Mouse (Mus musculus) liver (tissue): ENCODE results near the gene Gys1.
"Not testable (repeated sequence)": the region's sequence is repeated elsewhere in the genome, so short reads cannot be mapped to it uniquely, and the experiment has no call there.

Experiments
- DNase-seq: peaks from one replicate; pipeline ENCODE4 v3.0.0-alpha.2; 2020; ENCODE audit warnings: mixed read lengths

Gene Gys1

GRCm38 (mm10) chr7:45457204-45458060 is 22.8 kb downstream of the Gys1 start:
- peak; percentile 65 for DNase-seq

GRCm38 (mm10) chr7:45458748-45459563 is 24.3 kb downstream of the Gys1 start:
- DNase-seq = peak; percentile 86

- peak; percentile 98 for DNase-seq
These were observed 25.0 kb downstream of the Gys1 start, which contains the start of gene Ftl1 for GRCm38 (mm10) chr7:45459564-45460140. Gene Ftl1, minus strand, starts transcription at chr7:45459884.

DNA sequence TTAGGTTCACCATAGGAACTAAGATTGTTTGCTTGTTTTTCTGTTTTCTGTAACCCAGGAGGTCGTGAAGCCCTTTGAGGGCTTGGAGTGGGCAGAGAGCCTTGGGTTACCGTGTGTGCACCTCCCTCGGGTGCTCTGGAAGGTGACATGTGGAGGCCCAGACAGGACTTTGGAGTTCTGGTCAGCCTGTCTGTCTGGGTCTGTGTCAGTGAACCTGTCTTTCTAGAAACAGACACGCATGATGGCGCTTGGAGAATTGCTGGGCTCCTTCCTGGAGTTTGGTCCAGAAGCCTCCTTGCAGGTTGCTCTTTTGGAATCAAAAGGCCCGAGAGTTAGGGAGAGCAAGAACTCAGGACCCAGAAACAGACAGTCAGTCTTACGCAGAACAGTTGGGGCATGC is 25.7 kb downstream of the Gys1 start:
- no peak for DNase-seq

- DNase-seq = peak; percentile 95
These were observed 26.2 kb downstream of the Gys1 start for GRCm38 (mm10) chr7:45460860-45461314.

DNA sequence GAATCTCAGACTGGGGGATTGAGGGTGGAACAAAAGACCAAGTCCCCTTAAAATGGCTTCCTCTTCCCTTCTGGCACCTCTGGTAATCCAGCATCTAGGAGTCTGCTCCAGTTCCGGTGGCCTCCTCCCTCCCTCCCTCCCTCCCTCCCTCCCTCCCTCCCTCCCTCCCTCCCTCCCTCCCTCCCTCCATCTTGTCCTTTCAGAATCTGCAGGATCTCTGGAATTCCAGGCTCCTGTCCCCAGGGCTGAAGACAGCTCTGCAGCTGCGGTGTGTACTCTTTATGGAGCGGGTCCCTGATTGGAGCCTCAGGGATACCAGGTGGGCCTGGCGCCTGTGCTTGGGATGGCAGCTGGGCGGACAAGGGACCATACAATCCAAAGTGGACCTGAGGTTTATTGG is 26.7 kb downstream of the Gys1 start:
- DNase-seq = peak; percentile 57

DNA sequence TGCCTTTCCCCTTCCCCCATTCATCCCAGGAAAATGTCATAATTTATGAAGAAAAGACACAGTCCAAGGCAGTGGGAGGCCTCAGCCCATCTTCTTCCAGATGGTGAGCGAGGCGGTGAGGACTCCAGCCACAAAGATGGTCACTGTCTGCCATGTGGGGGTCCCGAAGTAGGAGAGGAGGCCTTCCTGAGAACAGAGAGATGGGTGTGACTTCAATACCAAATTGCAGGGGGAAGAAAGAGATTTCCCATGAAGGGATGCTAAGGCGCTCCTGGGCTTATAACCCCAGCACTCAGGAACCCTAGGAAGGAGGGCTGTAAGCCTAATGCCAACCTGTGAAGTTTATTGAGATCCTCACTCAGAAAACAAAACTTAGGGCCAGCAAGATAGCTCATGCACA is 27.1 kb downstream of the Gys1 start:
- no peak for DNase-seq

DNA sequence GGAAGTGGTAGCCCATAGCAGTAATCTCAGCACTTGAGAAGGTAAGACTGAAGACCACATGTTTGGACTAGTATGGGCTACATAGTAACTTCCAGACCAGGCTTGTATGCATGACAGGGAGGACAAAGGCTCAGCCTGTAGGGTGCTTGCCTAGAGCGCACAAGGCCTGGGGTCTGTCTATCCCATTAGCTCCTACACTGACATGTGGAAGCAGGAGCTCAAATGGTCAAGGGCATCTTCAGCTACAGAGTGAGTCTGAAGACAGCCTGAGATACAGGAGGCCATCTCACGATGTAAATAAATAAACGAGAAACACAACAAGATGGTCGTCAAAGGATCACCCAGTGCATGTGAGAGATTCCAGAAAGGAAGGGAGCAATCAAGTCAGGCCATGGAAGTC is 27.7 kb downstream of the Gys1 start:
- DNase-seq = no peak

DNA sequence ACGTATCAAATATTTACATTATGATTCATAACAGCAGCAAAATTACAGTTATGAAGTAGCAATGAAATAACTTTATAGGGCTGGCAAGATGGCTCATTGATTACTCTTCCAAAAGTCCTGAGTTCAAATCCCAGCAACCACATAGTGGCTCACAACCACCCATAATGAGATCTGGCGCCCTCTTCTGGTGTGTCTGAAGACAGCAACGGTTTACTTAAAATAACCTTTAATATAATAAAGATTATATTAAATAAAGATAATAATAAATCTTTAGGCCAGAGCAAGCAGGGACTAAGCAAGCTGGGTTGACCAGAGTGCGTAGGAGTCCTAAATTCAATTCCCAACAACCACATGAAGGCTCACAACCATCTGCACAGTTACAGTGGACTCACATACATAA is 28.2 kb downstream of the Gys1 start:
- DNase-seq = not testable (repeated sequence)

DNA sequence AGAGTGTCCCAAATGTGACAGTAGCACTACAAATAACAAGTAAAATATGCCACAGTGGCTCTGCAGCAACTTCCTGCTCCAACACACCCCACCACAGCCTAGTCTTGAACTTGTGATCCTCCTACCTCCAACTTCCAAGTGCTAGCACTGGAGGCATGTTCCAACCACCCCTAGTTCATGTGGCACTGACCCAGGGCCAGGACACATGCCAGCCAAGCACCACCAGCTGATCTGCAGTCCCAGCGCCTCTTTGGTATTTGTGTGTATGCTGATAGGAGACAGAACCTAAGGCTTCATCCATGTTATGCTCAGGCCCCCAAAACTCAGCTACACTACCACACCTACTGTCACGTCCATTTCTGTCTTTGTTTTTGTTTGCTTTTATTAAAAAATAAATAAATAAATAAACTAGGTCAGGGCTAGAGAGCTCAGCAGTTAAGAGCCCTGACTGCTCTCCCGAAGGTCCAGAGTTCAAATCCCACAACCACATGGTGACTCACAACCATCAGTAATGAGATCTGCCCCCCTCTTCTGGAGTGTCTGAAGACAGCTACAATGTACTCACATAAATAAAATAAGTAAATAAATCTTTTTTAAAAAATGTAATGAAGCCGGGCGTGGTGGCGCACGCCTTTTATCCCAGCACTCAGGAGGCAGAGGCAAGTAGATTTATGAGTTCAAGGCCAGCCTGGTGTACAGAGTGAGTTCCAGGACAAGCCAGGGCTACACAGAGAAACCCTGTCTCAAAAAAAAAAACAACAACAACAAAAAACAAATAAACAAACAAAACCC is 29.5 kb downstream of the Gys1 start:
- no peak for DNase-seq

GRCm38 (mm10) chr7:45465112-45465511 is 30.5 kb downstream of the Gys1 start:
- no peak for DNase-seq

GRCm38 (mm10) chr7:45465549-45465948 is 30.9 kb downstream of the Gys1 start:
- no peak for DNase-seq

- DNase-seq = peak; percentile 96
These were observed 31.8 kb downstream of the Gys1 start, which contains the start of gene Bax for GRCm38 (mm10) chr7:45466283-45467089. Gene Bax, minus strand, starts transcription at chr7:45466898.

DNA sequence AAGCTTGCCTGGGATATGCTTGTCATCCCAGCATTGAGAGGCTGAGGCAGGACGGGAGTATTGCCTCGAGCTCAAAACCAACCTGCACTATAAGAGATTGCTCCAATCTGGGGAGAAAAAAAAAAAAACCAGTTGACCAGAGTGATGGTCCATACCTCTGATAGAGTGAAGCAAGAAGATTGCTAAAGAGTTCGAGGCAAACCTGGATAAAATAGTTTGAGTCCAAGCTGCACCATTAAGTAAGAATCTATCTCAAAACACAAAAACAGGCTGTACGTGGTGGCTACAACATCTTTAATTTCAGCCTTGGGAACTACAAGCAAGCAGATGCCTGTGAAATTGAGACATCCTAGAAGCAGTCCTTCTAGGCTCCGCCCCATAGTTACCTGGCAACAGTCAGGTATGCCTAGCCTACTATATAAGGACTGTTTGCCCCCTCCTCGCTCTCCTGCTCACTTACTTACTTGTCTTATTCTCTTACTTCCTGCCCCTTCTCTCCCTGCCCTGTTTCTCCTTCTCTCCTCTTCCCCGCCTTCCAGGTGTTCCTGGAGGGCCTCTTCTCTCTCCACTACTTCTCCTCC is 32.5 kb downstream of the Gys1 start:
- no peak for DNase-seq

DNA sequence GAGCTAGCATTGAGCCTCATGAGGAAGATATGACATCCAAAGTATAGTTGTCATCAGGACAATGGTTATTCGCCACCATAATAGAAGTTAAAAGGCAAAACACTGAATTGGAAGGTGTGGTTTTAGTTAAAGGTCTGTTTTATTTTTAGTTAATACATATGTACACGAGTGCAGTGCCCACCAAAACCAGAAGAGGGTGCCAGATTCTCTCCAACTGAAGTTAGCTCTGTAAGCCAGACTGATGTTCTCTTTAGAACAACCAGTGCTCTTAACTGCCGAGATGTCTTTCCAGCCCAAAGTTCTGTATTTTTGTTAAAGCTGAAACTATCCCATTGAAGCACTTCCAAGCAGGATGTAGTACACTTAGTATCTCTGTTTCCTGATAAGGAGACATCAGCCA is 36.2 kb downstream of the Gys1 start:
- peak; percentile 85 for DNase-seq

DNA sequence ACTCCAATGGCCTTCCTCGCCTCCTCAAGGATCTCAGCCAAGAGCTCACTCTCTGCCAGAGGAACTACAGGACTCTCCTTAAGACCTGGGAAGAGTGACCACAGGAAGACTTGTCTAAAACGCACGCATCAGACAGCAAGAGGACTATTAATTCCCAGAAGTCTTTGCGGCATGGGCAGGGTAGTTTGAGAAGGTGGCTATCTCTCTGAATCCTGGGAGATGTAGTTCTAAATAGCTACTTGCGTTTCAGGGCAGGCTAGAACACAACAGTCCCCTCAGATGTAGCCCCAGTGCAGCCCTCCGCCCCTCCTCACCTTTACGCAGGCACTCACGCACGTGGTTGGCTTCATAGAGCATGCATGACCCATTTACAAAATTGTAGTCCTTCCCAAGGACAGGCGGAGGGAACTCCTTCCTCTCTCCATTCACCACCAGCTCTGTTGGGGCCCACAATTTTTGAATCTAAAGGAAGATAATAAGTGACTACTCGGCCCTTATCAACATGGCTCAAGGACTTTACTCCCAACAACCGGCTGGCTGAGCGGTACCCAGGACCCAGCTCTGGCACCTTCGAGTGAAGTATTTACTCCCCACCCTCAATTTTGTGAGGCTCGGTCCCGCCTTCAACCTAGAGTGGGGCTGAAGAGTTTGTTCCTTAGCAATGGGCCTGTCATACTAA is 40.8 kb downstream of the Gys1 start:
- peak; percentile 63 for DNase-seq

GRCm38 (mm10) chr7:45476453-45476852 is 41.8 kb downstream of the Gys1 start:
- DNase-seq = no peak

- peak; percentile 68 for DNase-seq
These were observed 42.4 kb downstream of the Gys1 start for GRCm38 (mm10) chr7:45477003-45477402.

GRCm38 (mm10) chr7:45478774-45479173 is 44.1 kb downstream of the Gys1 start:
- DNase-seq = no peak

DNA sequence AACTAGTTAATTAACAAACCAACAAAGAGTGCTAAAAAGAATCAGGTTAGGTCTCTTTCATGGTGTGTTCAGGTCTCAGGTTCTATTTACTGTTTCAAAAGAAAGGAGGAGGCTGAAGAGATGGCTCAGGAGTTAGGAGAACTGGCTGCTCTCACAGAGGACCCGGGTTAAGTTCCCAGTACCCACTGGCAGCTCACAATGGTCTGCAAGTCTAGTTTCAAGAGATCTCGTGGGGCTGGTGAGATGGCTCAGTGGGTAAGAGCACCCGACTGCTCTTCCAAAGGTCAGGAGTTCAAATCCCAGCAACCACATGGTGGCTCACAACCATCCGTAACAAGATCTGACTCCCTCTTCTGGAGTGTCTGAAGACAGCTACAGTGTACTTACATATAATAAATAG is 45.7 kb downstream of the Gys1 start:
- DNase-seq = not testable (repeated sequence)
